Mouse (Mus musculus) stomach, adult 2 months (tissue): ENCODE data around the gene Vmn1r38. TPM values are rescaled to one million over a fixed set of nuclear protein-coding genes. Genes with fewer than 3 reads are reported as not detected.

ENCODE experiments used
- polyA plus RNA-seq: library from polyadenylated mRNA; depleted of rRNA; stranded (reverse); fragments of >200 nt; gene quantifications from 2 replicates; pipeline ENCODE4 v1.2.3, GENCODE M21; 2012; rRNA removed

The Vmn1r38 gene
- polyA plus RNA-seq: not detected in 2 replicates

GRCm38 (mm10) chr6:66782527-66782926 lies at the start of gene Vmn1r38:
TSS of gene Vmn1r38 (minus strand) at chr6:66782627.

GRCm38 (mm10) chr6:66810509-66810908 lies 28.1 kb upstream of the Vmn1r38 start, which contains the start of gene Vmn1r39:
TSS of gene Vmn1r39 (minus strand) at chr6:66810609.

GRCm38 (mm10) chr6:66729082-66729481 lies 53.3 kb downstream of the Vmn1r38 start, which contains the start of gene Vmn1r37:
TSS of gene Vmn1r37 (plus strand) at chr6:66729382.

Other genes starting within 250 kb of the Vmn1r38 start
- gene Mad2l1, start 247.2 kb downstream of the Vmn1r38 start, polyA plus RNA-seq: 0.67 and 0.82 TPM in 2 replicates
- gene Vmn1r32, start 222.5 kb downstream of the Vmn1r38 start, polyA plus RNA-seq: not detected in 2 replicates
- not detected in 2 replicates for gene Vmn1r33, start 164.3 kb downstream of the Vmn1r38 start, polyA plus RNA-seq
- not detected in 2 replicates for gene Vmn1r34, start 138.7 kb downstream of the Vmn1r38 start, polyA plus RNA-seq
- gene Vmn1r35, start 96.7 kb downstream of the Vmn1r38 start, polyA plus RNA-seq: not detected in 2 replicates
- gene Vmn1r36, start 63.5 kb downstream of the Vmn1r38 start, polyA plus RNA-seq: not detected in 2 replicates
- not detected in 2 replicates for gene Vmn1r37, start 53.2 kb downstream of the Vmn1r38 start, polyA plus RNA-seq
- gene Vmn1r39, start 28.0 kb upstream of the Vmn1r38 start, polyA plus RNA-seq: not detected in 2 replicates
- 7.8 and 9.7 TPM in 2 replicates for gene Gng12, start 113.8 kb upstream of the Vmn1r38 start, polyA plus RNA-seq